ENCODE assay signal across 8 mouse cellular contexts in the genomic region with DNA sequence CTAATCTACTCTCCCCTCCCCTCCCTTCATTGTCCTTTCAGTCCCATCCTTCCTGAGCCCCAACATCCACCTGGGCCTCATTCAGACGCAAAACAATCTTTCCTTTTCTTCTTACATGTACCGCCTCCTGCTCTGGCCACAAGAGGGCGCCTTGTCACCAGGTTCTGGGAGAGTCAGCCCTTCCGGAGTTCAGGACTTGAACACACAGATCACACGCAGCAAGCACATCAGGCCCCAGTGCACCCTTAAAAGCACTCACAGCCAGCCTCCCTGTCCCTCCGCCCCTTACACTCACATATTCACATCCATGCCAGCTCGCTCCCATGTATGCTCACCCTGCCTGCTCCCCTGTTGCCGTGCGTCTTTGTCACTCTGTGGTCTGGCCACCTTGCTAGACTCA. TPM values are rescaled to one million over a fixed set of nuclear protein-coding genes. Genes with fewer than 3 reads are reported as not detected.
A peak's percentile ranks its signal among the peaks of the same experiment; 100 is the strongest.
DNase-seq lines count a peak whose midpoint lies in the region; ATAC-seq and TF ChIP-seq lines count a peak whose summit lies in the region.

No protein-coding gene starts in this region.

- TF ChIP-seq CTCF in intestine, postnatal 0 days (IDR thresholded peaks at IDR 0.05; ENCODE audit: low read depth), result peak; percentile 96

- ATAC-seq in granulocyte monocyte progenitor cell, adult 5-6 weeks (replicated peaks; ENCODE audit: poor library complexity, severe bottlenecking), result peak; percentile 69
- peak; percentile 61 for ATAC-seq in intestine, postnatal 0 days

- peak overlapping the region; percentile 58; the same call in 1 of the 2 replicates for H3K27ac ChIP-seq in intestine, postnatal 0 days (ENCODE audit: low read depth, low read length)
- peak overlapping the region; percentile 75 for H3K27ac ChIP-seq in midbrain, embryonic 10.5 days (replicated peaks)

- H3K4me2 ChIP-seq in intestine, postnatal 0 days (replicated peaks; ENCODE audit: low read depth), result peak overlapping the region; percentile 40; the same call in 1 of the 2 replicates

- no peaks in the 10 kb centered on the region for H3K9me3 ChIP-seq in intestine, postnatal 0 days (ENCODE audit: control insufficient read depth)
- no peaks in the 10 kb centered on the region for H3K9me3 ChIP-seq in midbrain, embryonic 10.5 days (replicated peaks)

- no peak overlapping the region for H3K4me3 ChIP-seq in intestine, postnatal 0 days (ENCODE audit: low read depth, low read length)
- H3K4me3 ChIP-seq in midbrain, embryonic 10.5 days, result no peak overlapping the region

- peaks cover 5% of the 10 kb centered on the region; the same call in 1 of the 2 replicates for H3K36me3 ChIP-seq in intestine, postnatal 0 days (ENCODE audit: control insufficient read depth, insufficient read depth)
- H3K36me3 ChIP-seq in midbrain, embryonic 10.5 days, result no peaks in the 10 kb centered on the region

- no peaks in the 10 kb centered on the region for H3K27me3 ChIP-seq in intestine, postnatal 0 days (replicated peaks; ENCODE audit: control insufficient read depth, insufficient read depth, low read length)
- peaks cover 16% of the 10 kb centered on the region; the same call in 1 of the 2 replicates for H3K27me3 ChIP-seq in midbrain, embryonic 10.5 days (ENCODE audit: low read depth, poor library complexity, severe bottlenecking)

- WGBS in intestine, postnatal 0 days, result 25% methylated on average over 9 of the region's 9 CpGs
- 12% methylated on average over 9 of the region's 9 CpGs for WGBS in midbrain, embryonic 10.5 days

- no peak overlapping the region; the same call in 1 of the 2 replicates for H3K9ac ChIP-seq in intestine, postnatal 0 days (ENCODE audit: low read depth, low read length)

- intact Hi-C loops in left cerebral cortex, postnatal 36 days (cut with DNase I), result loop anchor here (1.0 to 5.0 kb wide), 4 partner anchors 56 to 347 kb away; no protein-coding TSS in a partner anchor

- peaks cover 18% of the 10 kb centered on the region; the same call in 1 of the 2 replicates for H3K4me1 ChIP-seq in intestine, postnatal 0 days (replicated peaks; ENCODE audit: control insufficient read depth, insufficient read depth, low read length)
- peaks cover 44% of the 10 kb centered on the region for H3K4me1 ChIP-seq in midbrain, embryonic 10.5 days

- DNase-seq in adrenal gland, postnatal 10 days, result peak; percentile 93
- peak; percentile 90 for DNase-seq in embryo, embryonic 9.5 days (ENCODE audit: extremely low spot score)
- DNase-seq in left cerebral cortex, postnatal 36 days (ENCODE audit: low spot score in 2 of 2), result peak; percentile 85 to 86
- DNase-seq in midbrain, embryonic 10.5 days (ENCODE audit: low spot score), result peak; percentile 90
- peak; percentile 79 to 80 for DNase-seq in right cerebral cortex, postnatal 36 days (ENCODE audit: low spot score in 2 of 2)
- DNase-seq in urinary bladder, postnatal 4 days (ENCODE audit: low spot score in 2 of 2), result peak; percentile 72 to 88

RNA-seq across cellular contexts. Expression of a gene that starts 45.6 kb away (rescaled TPM):
- 10 to 100 TPM; 16.8 to 17.0 TPM for total RNA-seq in adrenal gland, postnatal 10 days (2021)
- 11.5 and 13.8 TPM in 2 replicates for total RNA-seq in granulocyte monocyte progenitor cell, adult 5-6 weeks (2014; fragmentation: Nextera tagmentation)
- 7.3 and 9.3 TPM in 2 replicates for total RNA-seq in granulocyte monocyte progenitor cell, adult 5-6 weeks (2017)
- 52.0 and 54.5 TPM in 2 replicates for polyA plus RNA-seq in intestine, postnatal 0 days (2015; fragmentation: Nextera tagmentation; extraction: Ambion mirVana)
- 10 to 100 TPM; 16.5 to 18.3 TPM for total RNA-seq in left cerebral cortex, postnatal 36 days (2021)
- 20.5 and 20.7 TPM in 2 replicates for polyA plus RNA-seq in midbrain, embryonic 10.5 days (2016; fragmentation: Nextera tagmentation; extraction: Ambion mirVana)

RNA-seq across cellular contexts. Expression of a gene that starts 56.6 kb away (rescaled TPM):
- total RNA-seq in adrenal gland, postnatal 10 days (2021), result under 1 TPM in 1 of 2 experiments, not detected in 1; 0.12 TPM
- not detected in 2 replicates for total RNA-seq in granulocyte monocyte progenitor cell, adult 5-6 weeks (2014; fragmentation: Nextera tagmentation)
- total RNA-seq in granulocyte monocyte progenitor cell, adult 5-6 weeks (2017), result not detected in 2 replicates
- 0.57 and 0.61 TPM in 2 replicates for polyA plus RNA-seq in intestine, postnatal 0 days (2015; fragmentation: Nextera tagmentation; extraction: Ambion mirVana)
- total RNA-seq in left cerebral cortex, postnatal 36 days (2021), result under 1 TPM in 1 of 2 experiments, not detected in 1; 0.10 TPM
- 0.80 and 1.6 TPM in 2 replicates for polyA plus RNA-seq in midbrain, embryonic 10.5 days (2016; fragmentation: Nextera tagmentation; extraction: Ambion mirVana)
